20 mouse cellular contexts compared by ENCODE assay signal in genomic region chr5:73716941-73717340, GRCm38 (mm10).
DNase-seq lines count a peak whose midpoint lies in the region; ATAC-seq lines count a peak whose summit lies in the region.
"Had no signal": no experiment of that assay in that cellular context is flagged by ENCODE, and none has a peak within 500 bp of the region (broad histone marks: within the 10 kb centered on the region; RNA-seq: fewer than 3 reads in every experiment).

No protein-coding gene starts in this region.

- H3K4me1 ChIP-seq in midbrain, embryonic 10.5 days: no peaks in the 10 kb centered on the region
- H3K4me1 ChIP-seq: embryonic facial prominence, embryonic 12.5 days; forebrain, embryonic 13.5 days; forebrain, embryonic 15.5 days had no signal

- no peaks in the 10 kb centered on the region for H3K9me3 ChIP-seq in midbrain, embryonic 10.5 days (replicated peaks)
- H3K9me3 ChIP-seq: embryonic facial prominence, embryonic 12.5 days; forebrain, embryonic 13.5 days; forebrain, embryonic 15.5 days had no signal

- ATAC-seq in common myeloid progenitor, adult 5-6 weeks (replicated peaks; ENCODE audit: low read depth, poor library complexity, severe bottlenecking): 0 out of 2 replicates have a peak, but pooled peaks have one; percentile 15
- ATAC-seq: activated CD4-positive, CD25-positive, alpha-beta regulatory T cell, adult 4 months; forebrain, embryonic 13.5 days; forebrain, embryonic 15.5 days; forebrain, postnatal 0 days; Patski had no signal

- DNase-seq in kidney, postnatal 10 days: peak; percentile 1
- DNase-seq in kidney, postnatal 36 days: no peak
- DNase-seq in Muller cell, postnatal 12 days (ENCODE audit: inconsistent ontology term): peak; percentile 54
- DNase-seq in midbrain, embryonic 10.5 days (ENCODE audit: low spot score): no peak
- DNase-seq: adrenal gland, adult 8-10 months; adrenal gland, postnatal 14 days; adrenal gland, postnatal 36 days; cerebellum, adult 11-12 months; cerebellum, adult 2 months; cerebellum, adult 9-10 months; cerebellum, postnatal 10 days; cerebellum, postnatal 25 days; embryo, embryonic 11 days; forebrain, postnatal 0 days had no signal

- H3K27ac ChIP-seq in midbrain, embryonic 10.5 days (replicated peaks): no peak overlapping the region
- H3K27ac ChIP-seq: embryonic facial prominence, embryonic 12.5 days; forebrain, embryonic 13.5 days; forebrain, embryonic 15.5 days had no signal

- H3K36me3 ChIP-seq in midbrain, embryonic 10.5 days: no peaks in the 10 kb centered on the region
- H3K36me3 ChIP-seq: embryonic facial prominence, embryonic 12.5 days; forebrain, embryonic 15.5 days had no signal

- 76% methylated on average over 2 of the region's 2 CpGs for WGBS in midbrain, embryonic 10.5 days

- no peaks in the 10 kb centered on the region for H3K27me3 ChIP-seq in midbrain, embryonic 10.5 days (ENCODE audit: low read depth, poor library complexity, severe bottlenecking)
- H3K27me3 ChIP-seq: embryonic facial prominence, embryonic 12.5 days; forebrain, embryonic 13.5 days; forebrain, embryonic 15.5 days had no signal

- H3K4me3 ChIP-seq in midbrain, embryonic 10.5 days: no peak overlapping the region
- H3K4me3 ChIP-seq: embryonic facial prominence, embryonic 12.5 days; forebrain, embryonic 13.5 days; forebrain, embryonic 15.5 days had no signal

Comparison
In these comparisons a context has a peak if more than half of its experiments do, and no peak if none do; other contexts are left out.
1. DNase-seq: peak in kidney, postnatal 10 days (single experiment) and Muller cell, postnatal 12 days (single experiment); none in kidney, postnatal 36 days (0 of 2) and midbrain, embryonic 10.5 days (single experiment).